Mouse (Mus musculus) ES-E14 (cell line): Measurements from ENCODE around the gene Itsn1.

Source experiments
- CHD2 ChIP-seq: IDR thresholded peaks from 2 replicates; pipeline ENCODE4 v1.6.1; 2014; ENCODE audit warnings: mild to moderate bottlenecking, low read depth, low read length, inconsistent platforms
- MAFK ChIP-seq: IDR thresholded peaks from 2 replicates; pipeline ENCODE4 v1.6.1; 2014; ENCODE audit warnings: mild to moderate bottlenecking, low read depth, low read length, inconsistent platforms; ENCODE audit not compliant: insufficient read depth
- ZC3H11A ChIP-seq: IDR thresholded peaks from 2 replicates; pipeline ENCODE4 v1.6.1; 2012; ENCODE audit warnings: low read depth, mild to moderate bottlenecking, inconsistent platforms, low read length, borderline replicate concordance
- ZNF384 ChIP-seq: IDR thresholded peaks from 2 replicates; pipeline ENCODE4 v1.6.1; 2012; ENCODE audit warnings: low read depth, low read length, inconsistent platforms

DNA sequence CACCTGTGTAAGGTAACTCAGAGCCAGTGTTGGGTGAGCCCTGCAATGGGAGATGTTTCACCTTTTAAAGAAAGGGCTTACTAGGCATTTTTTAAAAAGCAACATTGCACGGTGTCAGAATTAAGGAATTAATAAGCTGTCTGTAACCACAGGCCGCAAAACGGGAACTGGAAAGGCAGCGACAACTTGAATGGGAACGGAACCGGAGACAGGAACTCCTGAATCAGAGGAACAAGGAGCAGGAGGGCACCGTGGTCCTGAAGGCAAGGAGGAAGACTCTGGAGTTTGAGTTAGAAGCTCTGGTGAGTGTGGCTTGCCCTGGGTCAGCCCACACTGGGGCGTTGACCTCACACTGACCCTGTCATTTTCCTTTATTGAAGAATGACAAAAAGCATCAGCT, 91.2 kb downstream of the Itsn1 start:
- TF ChIP-seq CHD2 (no peak), MAFK (no peak), ZNF384 (no peak), ZC3H11A (no peak)
